Mouse (Mus musculus) intestine, embryonic 16.5 days (tissue): ENCODE data around the gene Pgm2l1. TPM values are rescaled to one million over a fixed set of nuclear protein-coding genes. Genes with fewer than 3 reads are reported as not detected.

ENCODE experiments used
- ATAC-seq: fragments of 200-750 bp; cut with Nextera tagmentation; 2 replicates; pipeline ENCODE4 v1.8.0; 2017; ENCODE audit warnings: moderate TSS enrichment, moderate library complexity
- H3K27ac ChIP-seq: fragments of 300-500 bp; sonication (generic); 2 replicates; pipeline ENCODE4 v1.5.1; 2014; ENCODE audit warnings: mild to moderate bottlenecking, low read length
- H3K27me3 ChIP-seq: fragments of 300-500 bp; sonication (generic); replicated peaks from 2 replicates; pipeline ENCODE4 v1.6.1; 2014; ENCODE audit warnings: low read length, control low read depth, mixed read lengths; ENCODE audit not compliant: control insufficient read depth, insufficient read depth
- H3K36me3 ChIP-seq: fragments of 300-500 bp; sonication (generic); 2 replicates; pipeline ENCODE4 v1.6.1; 2014; ENCODE audit warnings: low read length, control low read depth; ENCODE audit not compliant: control insufficient read depth, insufficient read depth
- H3K4me1 ChIP-seq: fragments of 300-500 bp; sonication (generic); 2 replicates; pipeline ENCODE4 v1.6.1; 2014; ENCODE audit warnings: low read length, control low read depth, mixed read lengths; ENCODE audit not compliant: control insufficient read depth, insufficient read depth
- H3K4me2 ChIP-seq: fragments of 300-500 bp; sonication (generic); 2 replicates; pipeline ENCODE4 v1.6.1; 2014; ENCODE audit warnings: low read depth, low read length, control low read depth
- H3K4me3 ChIP-seq: fragments of 300-500 bp; sonication (generic); 2 replicates; pipeline ENCODE4 v1.5.1; 2014; ENCODE audit warnings: mild to moderate bottlenecking, low read length
- H3K9ac ChIP-seq: fragments of 300-500 bp; sonication (generic); 2 replicates; pipeline ENCODE4 v1.6.1; 2014; ENCODE audit warnings: low read depth, low read length
- H3K9me3 ChIP-seq: fragments of 300-500 bp; sonication (generic); 2 replicates; pipeline ENCODE4 v1.6.1; 2016; ENCODE audit warnings: low read length, control low read depth; ENCODE audit not compliant: control insufficient read depth
- whole genome bisulfite sequencing: fragments of 180-500 bp; shearing (Covaris S2); extraction: QIAGEN DNeasy Blood & Tissue Kit; methylation state at CpG from one replicate; pipeline ENCODE4 v1.1.7; 2014; 5-methylcytosine and 5-hydroxymethylcytosine counted together
- polyA plus RNA-seq: library from polyadenylated mRNA; unstranded; fragments of >200 nt; fragmentation: Nextera tagmentation; extraction: Ambion mirVana; gene quantifications from 2 replicates; pipeline ENCODE4 v1.2.1, GENCODE M21; 2015

Gene Pgm2l1
- polyA plus RNA-seq, 1 experiment from 2014 or later = 2.0 TPM

DNA sequence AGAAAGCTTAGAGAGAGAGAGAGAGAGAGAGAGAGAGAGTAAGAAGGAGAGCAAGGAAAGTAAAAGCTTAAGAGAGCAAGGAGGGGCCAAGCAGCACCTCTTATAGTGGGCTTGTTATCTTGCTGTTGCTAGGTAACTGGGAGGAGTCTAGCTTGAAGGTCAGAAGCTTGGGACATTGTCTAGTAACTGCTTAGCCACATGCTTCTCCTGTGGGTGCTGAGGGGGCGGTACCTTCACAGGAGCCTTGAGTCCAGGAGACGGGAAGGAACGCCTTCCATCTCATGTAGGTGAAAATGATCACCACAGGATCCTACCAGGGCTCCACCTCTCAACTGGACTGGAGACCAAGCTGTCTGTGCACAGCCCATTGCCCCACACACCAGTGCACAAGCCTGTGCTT, 74.2 kb downstream of the Pgm2l1 start:
- H3K4me2 ChIP-seq = no peak overlapping the region
- no peaks in the 10 kb centered on the region for H3K9me3 ChIP-seq
- H3K27me3 ChIP-seq = no peaks in the 10 kb centered on the region
- no peak overlapping the region for H3K27ac ChIP-seq
- peak; percentile 69 for ATAC-seq
- no peak overlapping the region for H3K9ac ChIP-seq
- H3K4me3 ChIP-seq = no peak overlapping the region
- H3K36me3 ChIP-seq = no peaks in the 10 kb centered on the region
- WGBS = 69% methylated on average over 3 of the region's 3 CpGs
- peaks cover 4% of the 10 kb centered on the region; the same call in 1 of the 2 replicates for H3K4me1 ChIP-seq

DNA sequence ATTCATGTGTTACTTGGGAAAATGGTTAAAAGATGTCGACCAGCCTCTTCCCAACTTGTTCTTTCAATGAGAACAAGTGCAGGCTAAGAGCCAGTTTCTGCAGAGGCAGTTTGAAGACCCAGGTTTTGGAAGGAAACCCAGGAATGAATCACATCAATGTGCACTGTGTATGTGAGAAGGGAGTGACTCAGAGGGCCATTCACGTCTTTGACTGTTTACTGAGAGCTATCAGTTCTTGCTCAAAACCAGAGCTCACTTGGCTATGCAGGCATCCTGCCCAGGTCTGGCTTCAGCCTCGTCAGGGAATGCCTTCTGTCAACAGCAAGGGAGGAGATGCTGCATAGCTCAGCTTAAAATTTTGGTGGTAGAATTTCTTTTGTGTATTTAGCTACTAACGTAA, 75.1 kb downstream of the Pgm2l1 start:
- H3K36me3 ChIP-seq = no peaks in the 10 kb centered on the region
- H3K9ac ChIP-seq = no peak overlapping the region
- no peaks in the 10 kb centered on the region for H3K9me3 ChIP-seq
- no peaks in the 10 kb centered on the region for H3K27me3 ChIP-seq
- H3K4me3 ChIP-seq = no peak overlapping the region
- peak overlapping the region; percentile 4; the same call in 1 of the 2 replicates for H3K27ac ChIP-seq
- 36% methylated on average over 4 of the region's 4 CpGs for WGBS
- H3K4me1 ChIP-seq = peaks cover 4% of the 10 kb centered on the region; the same call in 1 of the 2 replicates
- no peak overlapping the region for H3K4me2 ChIP-seq
- no peak for ATAC-seq

DNA sequence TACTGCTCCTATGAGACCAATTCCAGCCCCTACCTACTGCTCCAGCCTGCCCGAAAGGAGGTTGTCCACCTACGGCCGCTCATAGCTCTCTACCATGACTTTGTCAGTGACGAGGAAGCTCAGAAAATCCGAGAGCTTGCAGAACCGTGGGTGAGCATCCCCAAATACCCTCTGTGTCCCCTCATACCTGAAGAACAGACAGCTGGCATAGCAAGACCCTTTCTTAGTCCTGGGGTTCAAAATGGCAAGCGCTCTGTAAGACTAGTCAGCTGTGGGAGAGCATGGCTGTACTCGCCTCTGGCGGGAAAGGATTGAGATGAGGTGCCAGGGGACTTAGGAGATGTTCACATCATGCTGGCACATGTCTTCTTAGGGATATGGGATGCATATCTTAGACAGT, 78.7 kb downstream of the Pgm2l1 start:
- H3K4me3 ChIP-seq = no peak overlapping the region

DNA sequence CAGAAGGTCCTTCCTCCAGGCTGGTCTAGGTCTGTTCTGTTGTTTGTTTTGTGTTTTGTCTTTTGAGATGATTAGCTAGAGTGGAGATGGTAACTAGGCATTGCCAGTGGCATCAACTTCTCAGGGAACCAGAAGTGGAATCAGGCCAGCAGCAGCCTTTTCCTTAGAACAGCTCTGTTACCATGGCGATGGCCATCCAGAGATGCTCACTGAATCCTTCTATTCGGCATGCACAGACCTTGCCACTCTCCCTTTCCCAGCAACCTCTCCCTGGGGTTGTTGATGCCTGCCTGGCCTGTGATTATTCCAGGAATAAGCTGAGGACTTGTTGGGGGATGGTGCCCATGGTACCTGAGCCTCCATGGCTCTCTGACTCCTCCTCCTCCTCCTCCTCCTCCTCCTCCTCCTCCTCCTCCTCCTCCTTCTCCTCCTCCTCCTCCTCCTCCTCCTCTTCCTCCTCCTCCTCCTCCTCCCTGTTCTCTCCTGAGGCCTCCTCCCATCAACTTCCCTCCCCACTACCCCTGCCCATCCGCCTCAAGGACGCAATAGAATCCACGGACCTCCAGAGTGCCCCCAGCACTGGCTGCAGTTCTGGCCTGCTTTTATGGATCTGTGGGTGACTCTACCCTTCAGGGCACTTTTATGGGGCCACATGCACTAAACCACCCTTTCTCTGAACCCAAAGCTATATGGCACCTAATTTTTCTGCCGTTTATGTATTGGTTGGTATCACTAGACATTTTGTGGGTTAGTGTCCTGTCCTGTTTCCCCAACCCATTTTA, 80.9 kb downstream of the Pgm2l1 start:
- no peaks in the 10 kb centered on the region for H3K27me3 ChIP-seq
- 72% methylated on average over 5 of the region's 6 CpGs for WGBS
- H3K4me3 ChIP-seq = no peak overlapping the region
- no peak overlapping the region for H3K9ac ChIP-seq
- no peaks in the 10 kb centered on the region for H3K4me1 ChIP-seq
- H3K36me3 ChIP-seq = no peaks in the 10 kb centered on the region
- ATAC-seq = no peak
- H3K9me3 ChIP-seq = no peaks in the 10 kb centered on the region
- H3K4me2 ChIP-seq = no peak overlapping the region
- H3K27ac ChIP-seq = no peak overlapping the region

More for the DNA sequence above, 78.7 kb downstream of the Pgm2l1 start:
- no peak overlapping the region for H3K4me2 ChIP-seq
- no peaks in the 10 kb centered on the region for H3K36me3 ChIP-seq
- H3K27ac ChIP-seq = no peak overlapping the region
- no peak for ATAC-seq
- H3K9me3 ChIP-seq = no peaks in the 10 kb centered on the region
- no peaks in the 10 kb centered on the region for H3K27me3 ChIP-seq
- H3K9ac ChIP-seq = no peak overlapping the region
- H3K4me1 ChIP-seq = peaks cover 4% of the 10 kb centered on the region; the same call in 1 of the 2 replicates
- 92% methylated on average over 9 of the region's 9 CpGs for WGBS

DNA sequence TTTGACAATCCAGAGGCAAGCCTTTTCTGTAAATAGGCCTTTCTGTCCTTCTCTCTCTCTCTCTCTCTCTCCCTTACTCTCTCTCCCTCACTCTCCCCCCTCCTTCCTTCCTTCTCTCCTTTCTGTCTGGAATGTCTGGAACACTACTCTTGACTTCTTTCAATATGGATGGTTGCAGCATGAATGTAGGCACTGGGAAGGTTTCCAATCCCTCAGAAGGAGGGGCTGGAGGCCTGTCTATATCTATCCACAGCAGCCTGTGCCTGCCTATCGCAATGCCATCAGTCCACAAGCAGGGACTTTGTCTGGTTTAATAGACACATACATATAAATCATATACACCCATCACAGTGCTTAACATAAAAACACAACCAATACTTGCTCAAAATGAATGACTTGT, 82.0 kb downstream of the Pgm2l1 start:
- H3K27ac ChIP-seq = no peak overlapping the region
- no peaks in the 10 kb centered on the region for H3K4me1 ChIP-seq
- ATAC-seq = peak; percentile 36; the same call in 1 of the 2 replicates
- no peak overlapping the region for H3K9ac ChIP-seq
- H3K36me3 ChIP-seq = no peaks in the 10 kb centered on the region
- 52% methylated on average over 1 of the region's 1 CpGs for WGBS
- no peaks in the 10 kb centered on the region for H3K27me3 ChIP-seq
- H3K9me3 ChIP-seq = no peaks in the 10 kb centered on the region
- H3K4me3 ChIP-seq = no peak overlapping the region
- H3K4me2 ChIP-seq = no peak overlapping the region

DNA sequence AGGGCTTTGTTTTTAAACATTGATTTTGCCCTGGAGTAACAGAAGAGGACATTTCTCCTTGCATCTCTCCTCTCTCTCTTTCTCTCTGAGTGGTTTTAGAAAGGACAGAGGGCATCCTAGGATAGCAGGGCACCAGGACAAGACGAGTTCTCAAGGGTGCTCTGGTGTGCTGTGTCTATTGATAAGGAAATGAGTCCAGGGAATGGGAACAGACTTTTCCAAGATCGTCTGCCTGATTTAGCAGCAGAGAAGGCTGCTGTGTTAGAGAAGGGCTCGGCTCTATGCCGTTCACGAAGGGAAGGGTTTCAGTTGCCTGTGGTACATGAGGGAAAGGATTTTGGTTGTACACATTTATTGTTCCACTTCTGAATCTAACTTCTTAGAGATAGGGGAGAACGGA, 82.5 kb downstream of the Pgm2l1 start:
- Histone ChIP-seq H3K4me2 (no peak overlapping the region), H3K27ac (no peak overlapping the region), H3K4me1 (no peaks in the 10 kb centered on the region), H3K27me3 (no peaks in the 10 kb centered on the region), H3K4me3 (no peak overlapping the region), H3K9ac (no peak overlapping the region), H3K9me3 (no peaks in the 10 kb centered on the region), H3K36me3 (no peaks in the 10 kb centered on the region)
- ATAC-seq = no peak
- 55% methylated on average over 6 of the region's 6 CpGs for WGBS

DNA sequence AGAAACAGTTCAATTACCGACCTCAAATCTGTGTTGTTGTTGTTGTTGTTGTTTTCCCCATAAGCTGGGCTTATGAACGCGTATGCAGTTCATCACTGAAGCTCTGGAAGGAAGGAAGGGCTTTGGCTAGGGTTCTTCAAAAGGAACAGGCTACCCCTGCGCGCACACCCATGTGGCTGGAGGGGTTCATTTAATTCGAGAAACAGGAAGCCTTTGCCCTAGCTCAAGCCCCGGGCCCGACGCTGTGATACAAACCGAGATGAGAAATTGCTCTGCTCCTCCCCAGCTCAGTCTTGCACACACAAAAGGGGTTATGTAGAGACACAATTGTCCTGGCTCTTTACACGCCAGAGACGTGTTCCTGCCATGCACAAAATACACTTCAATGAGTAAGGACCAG, 83.1 kb downstream of the Pgm2l1 start:
- Histone ChIP-seq H3K27ac (no peak overlapping the region), H3K9me3 (no peaks in the 10 kb centered on the region), H3K9ac (no peak overlapping the region), H3K27me3 (no peaks in the 10 kb centered on the region), H3K4me1 (no peaks in the 10 kb centered on the region), H3K36me3 (no peaks in the 10 kb centered on the region), H3K4me3 (no peak overlapping the region), H3K4me2 (no peak overlapping the region)
- WGBS = 66% methylated on average over 12 of the region's 12 CpGs
- ATAC-seq = no peak

DNA sequence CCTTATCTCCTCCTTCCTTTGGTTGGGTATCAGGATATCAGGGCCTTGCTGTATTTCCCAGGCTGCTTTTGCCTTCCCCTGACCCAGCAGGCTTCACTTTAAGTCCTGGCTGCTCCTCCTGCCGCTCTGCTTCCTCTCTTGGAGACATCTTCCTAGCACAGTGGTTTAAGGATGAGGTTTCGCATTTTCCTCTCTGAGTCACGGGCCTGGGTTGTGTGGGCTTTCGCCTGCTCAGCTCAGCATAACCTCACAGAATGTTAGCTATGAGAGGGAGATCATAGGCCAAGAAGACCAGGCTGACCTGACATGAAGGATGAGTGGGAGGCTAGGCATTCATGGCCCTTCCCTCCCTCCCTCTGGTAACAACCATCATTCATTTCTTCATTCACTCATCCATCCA, 85.5 kb downstream of the Pgm2l1 start:
- no peak overlapping the region for H3K4me3 ChIP-seq
- H3K27ac ChIP-seq = no peak overlapping the region

DNA sequence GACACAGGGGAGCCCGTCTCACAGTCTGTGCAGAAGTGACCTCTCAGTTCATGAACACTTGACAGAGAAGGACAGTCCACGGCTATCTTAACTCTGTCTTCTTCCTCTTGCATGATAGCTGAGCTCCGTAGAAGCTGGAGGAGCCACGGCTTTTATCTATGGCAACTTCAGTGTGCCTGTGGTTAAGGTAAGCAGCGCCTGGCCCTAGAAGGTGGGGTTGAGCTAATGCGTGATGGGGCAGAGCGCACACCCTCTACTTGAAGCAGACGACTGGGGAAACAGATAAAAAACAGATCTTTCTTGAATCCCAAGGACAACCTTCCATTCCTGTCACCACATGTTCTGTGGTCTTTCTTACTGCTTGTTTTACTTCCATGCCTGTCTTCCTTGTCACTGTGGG, 89.7 kb downstream of the Pgm2l1 start:
- H3K27me3 ChIP-seq = no peaks in the 10 kb centered on the region
- no peak overlapping the region for H3K27ac ChIP-seq
- no peaks in the 10 kb centered on the region for H3K36me3 ChIP-seq
- H3K9ac ChIP-seq = no peak overlapping the region
- H3K4me1 ChIP-seq = no peaks in the 10 kb centered on the region
- H3K9me3 ChIP-seq = no peaks in the 10 kb centered on the region
- WGBS = 89% methylated on average over 8 of the region's 8 CpGs
- H3K4me3 ChIP-seq = no peak overlapping the region
- H3K4me2 ChIP-seq = no peak overlapping the region
- ATAC-seq = no peak

More for the DNA sequence above, 85.5 kb downstream of the Pgm2l1 start:
- no peak for ATAC-seq
- Histone ChIP-seq H3K9me3 (no peaks in the 10 kb centered on the region), H3K4me2 (no peak overlapping the region), H3K4me1 (no peaks in the 10 kb centered on the region), H3K9ac (no peak overlapping the region), H3K27me3 (no peaks in the 10 kb centered on the region), H3K36me3 (no peaks in the 10 kb centered on the region)
- WGBS = 85% methylated on average over 4 of the region's 4 CpGs

DNA sequence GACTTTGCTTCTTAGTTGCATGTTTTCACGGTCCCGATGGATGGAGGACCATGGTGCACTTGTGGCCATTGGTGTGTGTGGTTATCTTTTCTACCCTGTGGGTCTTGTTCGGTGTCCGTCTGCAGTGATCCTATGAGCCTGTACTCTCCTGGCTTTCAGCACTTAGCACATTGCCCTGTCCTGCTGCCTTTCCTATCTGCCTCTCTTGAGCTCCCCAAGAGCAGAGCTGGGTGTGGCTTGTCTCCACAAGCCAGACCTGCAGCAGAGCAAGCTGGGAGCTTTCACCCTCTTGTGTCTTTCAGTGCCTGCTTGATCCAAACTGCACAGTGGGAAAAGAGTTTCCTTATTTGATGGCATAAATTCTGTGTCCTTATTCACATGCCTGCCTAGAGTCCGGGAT, 90.3 kb downstream of the Pgm2l1 start:
- H3K4me3 ChIP-seq = no peak overlapping the region
- H3K9me3 ChIP-seq = no peaks in the 10 kb centered on the region
- ATAC-seq = no peak
- no peak overlapping the region for H3K27ac ChIP-seq
- H3K27me3 ChIP-seq = no peaks in the 10 kb centered on the region
- no peak overlapping the region for H3K4me2 ChIP-seq
- no peaks in the 10 kb centered on the region for H3K4me1 ChIP-seq
- no peaks in the 10 kb centered on the region for H3K36me3 ChIP-seq
- no peak overlapping the region for H3K9ac ChIP-seq
- WGBS = 95% methylated on average over 5 of the region's 5 CpGs
